Mouse (Mus musculus): ENCODE data around the gene Atp10a. TPM values are rescaled to one million over a fixed set of nuclear protein-coding genes. Genes with fewer than 3 reads are reported as not detected.

The Atp10a gene
- polyA plus RNA-seq, 1 experiment from 2014 or later, result 4.7 TPM

GRCm38 (mm10) chr7:58719218-58719938 is 63.4 kb downstream of the Atp10a start:
- 58% methylated on average over 4 of the region's 4 CpGs for WGBS
- peaks cover 7% of the 10 kb centered on the region; the same call in 1 of the 2 replicates for H3K4me1 ChIP-seq (ENCODE audit: control insufficient read depth, insufficient read depth, low read length)
- no peak for ATAC-seq (ENCODE audit: insufficient read depth, low FRiP score)
- no peaks in the 10 kb centered on the region for H3K9me3 ChIP-seq (replicated peaks; ENCODE audit: control insufficient read depth, low read length)
- no peak overlapping the region for H3K4me3 ChIP-seq (replicated peaks; ENCODE audit: low read length)
- H3K27me3 ChIP-seq (ENCODE audit: control insufficient read depth, insufficient read depth, low read length), result no peaks in the 10 kb centered on the region
- no peak overlapping the region for H3K9ac ChIP-seq (ENCODE audit: low read length)
- no peaks in the 10 kb centered on the region for H3K36me3 ChIP-seq (ENCODE audit: control insufficient read depth, insufficient read depth, low read length)
- H3K27ac ChIP-seq (ENCODE audit: low read length), result no peak overlapping the region
- no peak overlapping the region for H3K4me2 ChIP-seq (ENCODE audit: low read depth, low read length)

- Histone ChIP-seq H3K9me3 (replicated peaks; ENCODE audit: control insufficient read depth, low read length) (no peaks in the 10 kb centered on the region), H3K9ac (ENCODE audit: low read length) (no peak overlapping the region), H3K36me3 (ENCODE audit: control insufficient read depth, insufficient read depth, low read length) (no peaks in the 10 kb centered on the region), H3K27ac (ENCODE audit: low read length) (no peak overlapping the region), H3K4me3 (replicated peaks; ENCODE audit: low read length) (no peak overlapping the region), H3K4me1 (ENCODE audit: control insufficient read depth, insufficient read depth, low read length) (no peaks in the 10 kb centered on the region), H3K4me2 (ENCODE audit: low read depth, low read length) (no peak overlapping the region), H3K27me3 (ENCODE audit: control insufficient read depth, insufficient read depth, low read length) (no peaks in the 10 kb centered on the region)
- WGBS, result 93% methylated on average over 1 of the region's 1 CpGs
- no peak for ATAC-seq (ENCODE audit: insufficient read depth, low FRiP score)
These were observed 66.3 kb downstream of the Atp10a start for GRCm38 (mm10) chr7:58722250-58722649.

- Histone ChIP-seq H3K9me3 (replicated peaks; ENCODE audit: control insufficient read depth, low read length) (no peaks in the 10 kb centered on the region), H3K27ac (ENCODE audit: low read length) (no peak overlapping the region), H3K9ac (ENCODE audit: low read length) (no peak overlapping the region), H3K4me2 (ENCODE audit: low read depth, low read length) (no peak overlapping the region), H3K36me3 (ENCODE audit: control insufficient read depth, insufficient read depth, low read length) (no peaks in the 10 kb centered on the region), H3K4me1 (ENCODE audit: control insufficient read depth, insufficient read depth, low read length) (peaks cover 16% of the 10 kb centered on the region), H3K4me3 (replicated peaks; ENCODE audit: low read length) (no peak overlapping the region), H3K27me3 (ENCODE audit: control insufficient read depth, insufficient read depth, low read length) (no peaks in the 10 kb centered on the region)
- 30% methylated on average over 8 of the region's 8 CpGs for WGBS
- ATAC-seq (ENCODE audit: insufficient read depth, low FRiP score), result no peak
These were observed 74.2 kb downstream of the Atp10a start for GRCm38 (mm10) chr7:58730201-58730600.

GRCm38 (mm10) chr7:58730831-58731230 is 74.9 kb downstream of the Atp10a start:
- Histone ChIP-seq H3K36me3 (ENCODE audit: control insufficient read depth, insufficient read depth, low read length) (no peaks in the 10 kb centered on the region), H3K4me1 (ENCODE audit: control insufficient read depth, insufficient read depth, low read length) (peaks cover 16% of the 10 kb centered on the region), H3K9me3 (replicated peaks; ENCODE audit: control insufficient read depth, low read length) (no peaks in the 10 kb centered on the region), H3K9ac (ENCODE audit: low read length) (no peak overlapping the region), H3K27ac (ENCODE audit: low read length) (no peak overlapping the region), H3K4me2 (ENCODE audit: low read depth, low read length) (no peak overlapping the region), H3K4me3 (replicated peaks; ENCODE audit: low read length) (no peak overlapping the region), H3K27me3 (ENCODE audit: control insufficient read depth, insufficient read depth, low read length) (no peaks in the 10 kb centered on the region)
- 56% methylated on average over 1 of the region's 1 CpGs for WGBS
- ATAC-seq (ENCODE audit: insufficient read depth, low FRiP score), result no peak

- H3K4me3 ChIP-seq (replicated peaks; ENCODE audit: low read length), result no peak overlapping the region
- H3K27ac ChIP-seq (ENCODE audit: low read length), result no peak overlapping the region
- H3K27me3 ChIP-seq (ENCODE audit: control insufficient read depth, insufficient read depth, low read length), result no peaks in the 10 kb centered on the region
- H3K4me1 ChIP-seq (ENCODE audit: control insufficient read depth, insufficient read depth, low read length), result peaks cover 22% of the 10 kb centered on the region
- 39% methylated on average over 6 of the region's 6 CpGs for WGBS
- H3K4me2 ChIP-seq (ENCODE audit: low read depth, low read length), result no peak overlapping the region
- no peaks in the 10 kb centered on the region for H3K36me3 ChIP-seq (ENCODE audit: control insufficient read depth, insufficient read depth, low read length)
- H3K9me3 ChIP-seq (replicated peaks; ENCODE audit: control insufficient read depth, low read length), result no peaks in the 10 kb centered on the region
- H3K9ac ChIP-seq (ENCODE audit: low read length), result no peak overlapping the region
- no peak for ATAC-seq (ENCODE audit: insufficient read depth, low FRiP score)
These were observed 76.4 kb downstream of the Atp10a start for GRCm38 (mm10) chr7:58732406-58732805.

- ATAC-seq (ENCODE audit: insufficient read depth, low FRiP score), result peak; percentile 61
- Histone ChIP-seq H3K4me3 (replicated peaks; ENCODE audit: low read length) (no peak overlapping the region), H3K4me1 (ENCODE audit: control insufficient read depth, insufficient read depth, low read length) (peaks cover 22% of the 10 kb centered on the region), H3K9me3 (replicated peaks; ENCODE audit: control insufficient read depth, low read length) (no peaks in the 10 kb centered on the region), H3K27me3 (ENCODE audit: control insufficient read depth, insufficient read depth, low read length) (no peaks in the 10 kb centered on the region), H3K4me2 (ENCODE audit: low read depth, low read length) (no peak overlapping the region), H3K9ac (ENCODE audit: low read length) (no peak overlapping the region), H3K36me3 (ENCODE audit: control insufficient read depth, insufficient read depth, low read length) (no peaks in the 10 kb centered on the region), H3K27ac (ENCODE audit: low read length) (peak overlapping the region; percentile 64)
- WGBS, result 28% methylated on average over 6 of the region's 6 CpGs
These were observed 77.5 kb downstream of the Atp10a start for GRCm38 (mm10) chr7:58733490-58733901.

- Histone ChIP-seq H3K36me3 (ENCODE audit: control insufficient read depth, insufficient read depth, low read length) (no peaks in the 10 kb centered on the region), H3K9ac (ENCODE audit: low read length) (no peak overlapping the region), H3K9me3 (replicated peaks; ENCODE audit: control insufficient read depth, low read length) (no peaks in the 10 kb centered on the region), H3K4me2 (ENCODE audit: low read depth, low read length) (no peak overlapping the region), H3K4me1 (ENCODE audit: control insufficient read depth, insufficient read depth, low read length) (peaks cover 22% of the 10 kb centered on the region), H3K27me3 (ENCODE audit: control insufficient read depth, insufficient read depth, low read length) (no peaks in the 10 kb centered on the region), H3K27ac (ENCODE audit: low read length) (no peak overlapping the region), H3K4me3 (replicated peaks; ENCODE audit: low read length) (no peak overlapping the region)
- 58% methylated on average over 3 of the region's 3 CpGs for WGBS
- ATAC-seq (ENCODE audit: insufficient read depth, low FRiP score), result no peak
These were observed 81.0 kb downstream of the Atp10a start for GRCm38 (mm10) chr7:58736841-58737547.

- H3K4me2 ChIP-seq (ENCODE audit: low read depth, low read length), result no peak overlapping the region
- 0 out of 2 replicates have a peak, but pooled peaks cover 6% of the 10 kb centered on the region for H3K4me1 ChIP-seq (ENCODE audit: control insufficient read depth, insufficient read depth, low read length)
- WGBS, result 92% methylated on average over 13 of the region's 13 CpGs
- no peak overlapping the region for H3K27ac ChIP-seq (ENCODE audit: low read length)
- H3K4me3 ChIP-seq (replicated peaks; ENCODE audit: low read length), result no peak overlapping the region
- no peaks in the 10 kb centered on the region for H3K27me3 ChIP-seq (ENCODE audit: control insufficient read depth, insufficient read depth, low read length)
- no peak for ATAC-seq (ENCODE audit: insufficient read depth, low FRiP score)
- H3K9ac ChIP-seq (ENCODE audit: low read length), result no peak overlapping the region
- H3K36me3 ChIP-seq (ENCODE audit: control insufficient read depth, insufficient read depth, low read length), result no peaks in the 10 kb centered on the region
- no peaks in the 10 kb centered on the region for H3K9me3 ChIP-seq (replicated peaks; ENCODE audit: control insufficient read depth, low read length)
These were observed 84.2 kb downstream of the Atp10a start for GRCm38 (mm10) chr7:58740196-58740595.

- Histone ChIP-seq H3K4me3 (replicated peaks; ENCODE audit: low read length) (no peak overlapping the region), H3K27ac (ENCODE audit: low read length) (no peak overlapping the region), H3K9ac (ENCODE audit: low read length) (no peak overlapping the region), H3K9me3 (replicated peaks; ENCODE audit: control insufficient read depth, low read length) (no peaks in the 10 kb centered on the region), H3K4me1 (ENCODE audit: control insufficient read depth, insufficient read depth, low read length) (peaks cover 9% of the 10 kb centered on the region; the same call in 1 of the 2 replicates), H3K27me3 (ENCODE audit: control insufficient read depth, insufficient read depth, low read length) (no peaks in the 10 kb centered on the region), H3K36me3 (ENCODE audit: control insufficient read depth, insufficient read depth, low read length) (no peaks in the 10 kb centered on the region), H3K4me2 (ENCODE audit: low read depth, low read length) (no peak overlapping the region)
- no peak for ATAC-seq (ENCODE audit: insufficient read depth, low FRiP score)
- WGBS, result 80% methylated on average over 4 of the region's 4 CpGs
These were observed 84.9 kb downstream of the Atp10a start for GRCm38 (mm10) chr7:58740842-58741241.
